Mouse (Mus musculus) hindbrain, embryonic 14.5 days (tissue): ENCODE measurements at regions not wholly inside any gene's neighbourhood (a gene's known extent, or its start where the extent isn't known, plus 50 kb on each side); places are given as distances from the start of the nearest gene placed in this dataset.
A peak's percentile ranks its signal among the peaks of the same experiment; 100 is the strongest.

Experiments
- ATAC-seq: fragments of 200-750 bp; cut with Nextera tagmentation; 2 replicates; pipeline ENCODE4 v1.8.0; 2017; ENCODE audit warnings: moderate number of reproducible peaks, mild to moderate bottlenecking, moderate TSS enrichment, moderate library complexity; ENCODE audit not compliant: low FRiP score
- DNase-seq: peaks from one replicate; pipeline ENCODE4 v3.0.0-alpha.2; 2015; ENCODE audit warnings: low spot score
- H3K27ac ChIP-seq: fragments of 300-500 bp; sonication (generic); 2 replicates; pipeline ENCODE4 v1.5.1; 2014; ENCODE audit warnings: mild to moderate bottlenecking, moderate library complexity
- H3K27me3 ChIP-seq: fragments of 300-500 bp; sonication (generic); 2 replicates; pipeline ENCODE4 v1.6.1; 2014; ENCODE audit warnings: mild to moderate bottlenecking, low read length, mixed read lengths; ENCODE audit not compliant: control insufficient read depth, insufficient read depth
- H3K36me3 ChIP-seq: fragments of 300-500 bp; sonication (generic); replicated peaks from 2 replicates; pipeline ENCODE4 v1.6.1; 2014; ENCODE audit not compliant: control insufficient read depth, insufficient read depth
- H3K4me1 ChIP-seq: fragments of 300-500 bp; sonication (generic); replicated peaks from 2 replicates; pipeline ENCODE4 v1.6.1; 2014; ENCODE audit warnings: antibody characterized with exemption, low read length, mixed read lengths; ENCODE audit not compliant: control insufficient read depth, insufficient read depth
- H3K4me2 ChIP-seq: fragments of 300-500 bp; sonication (generic); replicated peaks from 2 replicates; pipeline ENCODE4 v1.6.1; 2014; ENCODE audit warnings: mild to moderate bottlenecking, moderate library complexity
- H3K4me3 ChIP-seq: fragments of 300-500 bp; sonication (generic); replicated peaks from 2 replicates; pipeline ENCODE4 v1.5.1; 2014; ENCODE audit warnings: mild to moderate bottlenecking, low read length
- H3K9ac ChIP-seq: fragments of 300-500 bp; sonication (generic); 2 replicates; pipeline ENCODE4 v1.6.1; 2014
- H3K9me3 ChIP-seq: fragments of 300-500 bp; sonication (generic); 2 replicates; pipeline ENCODE4 v1.6.1; 2016; ENCODE audit warnings: low read length; ENCODE audit not compliant: control insufficient read depth
- WGBS: fragments of 180-500 bp; shearing (Covaris S2); extraction: QIAGEN DNeasy Blood & Tissue Kit; methylation state at CpG from one replicate; pipeline ENCODE4 v1.1.7; 2014; 5-methylcytosine and 5-hydroxymethylcytosine counted together

- Histone ChIP-seq H3K4me3 (no peak overlapping the region), H3K27ac (no peak overlapping the region), H3K9ac (no peak overlapping the region), H3K4me2 (no peak overlapping the region), H3K27me3 (no peaks in the 10 kb centered on the region), H3K4me1 (0 out of 2 replicates have a peak, but pooled peaks cover 11% of the 10 kb centered on the region), H3K9me3 (no peaks in the 10 kb centered on the region), H3K36me3 (no peaks in the 10 kb centered on the region)
- DNase-seq (no peak), ATAC-seq (no peak)
Measured at GRCm38 (mm10) chr8:10802003-10802402, 206.3 kb downstream of the Irs2 start.

DNA sequence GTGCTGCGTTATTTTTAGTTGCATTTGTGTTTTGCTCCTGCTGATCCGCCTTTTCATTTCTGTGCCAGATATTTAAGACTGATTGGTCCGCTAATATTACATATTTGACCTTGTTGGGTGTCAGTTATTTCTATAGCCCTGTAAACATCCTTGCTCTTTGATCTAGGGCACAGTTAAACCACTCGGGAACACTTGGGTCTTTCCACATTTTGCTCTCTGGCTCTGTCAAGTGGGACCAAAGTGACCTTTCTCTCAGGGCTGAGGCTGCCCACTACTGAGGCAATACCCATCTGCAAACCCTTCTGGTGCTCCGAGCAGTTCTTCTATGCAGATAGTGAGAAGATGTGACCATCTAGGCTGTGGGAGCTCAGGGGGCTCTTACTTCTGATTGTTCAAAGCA, 206.7 kb downstream of the Irs2 start:
- Histone ChIP-seq H3K36me3 (no peaks in the 10 kb centered on the region), H3K4me1 (0 out of 2 replicates have a peak, but pooled peaks cover 11% of the 10 kb centered on the region), H3K27ac (no peak overlapping the region), H3K27me3 (no peaks in the 10 kb centered on the region), H3K4me3 (no peak overlapping the region), H3K4me2 (no peak overlapping the region), H3K9me3 (no peaks in the 10 kb centered on the region), H3K9ac (no peak overlapping the region)
- WGBS = 86% methylated on average over 5 of the region's 5 CpGs
- no peak for DNase-seq
- ATAC-seq = no peak

DNA sequence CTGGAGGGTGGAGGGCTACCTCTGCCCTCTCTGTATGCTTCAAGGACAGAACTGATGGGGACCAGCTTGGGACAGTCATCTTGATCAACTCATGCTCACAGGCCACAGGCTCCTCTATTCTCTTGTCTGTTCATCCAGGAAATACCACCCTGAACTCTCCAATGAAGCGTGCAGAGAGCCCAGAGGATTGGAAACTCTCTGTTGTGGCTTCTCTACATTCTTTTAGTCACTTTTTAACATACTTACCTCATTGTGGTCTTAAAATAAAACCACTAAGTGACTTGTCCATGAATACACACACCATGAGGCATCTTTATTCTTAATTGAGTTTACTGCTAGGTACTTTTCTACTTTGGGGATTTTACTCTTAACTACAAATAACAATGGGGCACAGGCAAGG, 209.8 kb downstream of the Irs2 start:
- DNase-seq = no peak
- WGBS = 79% methylated on average over 1 of the region's 1 CpGs
- ATAC-seq = no peak

DNA sequence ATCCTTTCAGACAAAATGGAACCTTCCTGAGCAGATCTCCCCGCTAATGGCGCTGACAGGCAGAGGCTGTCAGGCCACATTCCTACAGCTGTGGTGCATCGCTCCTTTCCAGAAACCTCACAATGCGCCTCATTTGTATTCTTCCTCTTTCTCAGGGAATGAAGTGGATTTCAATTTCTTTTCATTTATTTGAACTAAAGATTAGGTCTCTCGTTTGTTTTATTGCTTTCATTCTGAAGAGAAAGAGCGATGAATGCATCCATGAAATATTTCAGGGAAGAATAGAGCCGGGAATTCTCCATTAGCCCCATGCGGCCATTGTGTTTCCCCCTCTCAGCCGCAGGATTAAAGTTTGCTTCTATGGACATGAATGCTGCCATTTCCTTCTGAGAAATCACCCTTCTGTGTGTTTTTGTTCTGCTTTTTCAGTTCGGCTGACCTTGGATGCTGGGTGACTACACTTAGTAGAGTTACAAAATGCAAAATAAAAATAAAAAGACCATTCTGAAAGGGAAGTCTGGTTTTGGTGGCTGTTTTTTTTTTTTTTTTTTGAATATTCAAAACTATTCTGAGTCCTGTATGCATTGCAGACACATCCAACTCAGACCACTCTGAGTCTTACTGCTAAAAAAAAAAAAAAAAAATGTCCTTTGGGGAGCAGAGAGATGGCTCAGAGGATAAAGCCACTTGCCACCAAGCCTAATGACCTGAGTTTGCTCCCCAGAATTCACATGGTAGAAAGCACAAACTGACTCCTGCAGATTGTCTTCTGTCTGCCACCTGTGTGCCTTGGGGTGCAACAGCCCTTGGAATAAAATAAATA, 213.7 kb downstream of the Irs2 start:
- WGBS = 8% methylated on average over 10 of the region's 10 CpGs
- Histone ChIP-seq H3K4me2 (0 out of 2 replicates have a peak overlapping the region, but pooled peaks have one; percentile 12), H3K36me3 (no peaks in the 10 kb centered on the region), H3K4me1 (peaks cover 12% of the 10 kb centered on the region; the same call in 1 of the 2 replicates), H3K27me3 (no peaks in the 10 kb centered on the region), H3K4me3 (no peak overlapping the region), H3K9ac (peak overlapping the region; percentile 31; the same call in 1 of the 2 replicates), H3K9me3 (no peaks in the 10 kb centered on the region), H3K27ac (peak overlapping the region; percentile 71)
- DNase-seq (no peak), ATAC-seq (no peak; the same call in 1 of the 2 replicates)

More for the DNA sequence above, 209.8 kb downstream of the Irs2 start:
- Histone ChIP-seq H3K4me1 (peaks cover 12% of the 10 kb centered on the region; the same call in 1 of the 2 replicates), H3K9me3 (no peaks in the 10 kb centered on the region), H3K9ac (no peak overlapping the region), H3K27ac (no peak overlapping the region), H3K4me2 (no peak overlapping the region), H3K27me3 (no peaks in the 10 kb centered on the region), H3K4me3 (no peak overlapping the region), H3K36me3 (no peaks in the 10 kb centered on the region)

DNA sequence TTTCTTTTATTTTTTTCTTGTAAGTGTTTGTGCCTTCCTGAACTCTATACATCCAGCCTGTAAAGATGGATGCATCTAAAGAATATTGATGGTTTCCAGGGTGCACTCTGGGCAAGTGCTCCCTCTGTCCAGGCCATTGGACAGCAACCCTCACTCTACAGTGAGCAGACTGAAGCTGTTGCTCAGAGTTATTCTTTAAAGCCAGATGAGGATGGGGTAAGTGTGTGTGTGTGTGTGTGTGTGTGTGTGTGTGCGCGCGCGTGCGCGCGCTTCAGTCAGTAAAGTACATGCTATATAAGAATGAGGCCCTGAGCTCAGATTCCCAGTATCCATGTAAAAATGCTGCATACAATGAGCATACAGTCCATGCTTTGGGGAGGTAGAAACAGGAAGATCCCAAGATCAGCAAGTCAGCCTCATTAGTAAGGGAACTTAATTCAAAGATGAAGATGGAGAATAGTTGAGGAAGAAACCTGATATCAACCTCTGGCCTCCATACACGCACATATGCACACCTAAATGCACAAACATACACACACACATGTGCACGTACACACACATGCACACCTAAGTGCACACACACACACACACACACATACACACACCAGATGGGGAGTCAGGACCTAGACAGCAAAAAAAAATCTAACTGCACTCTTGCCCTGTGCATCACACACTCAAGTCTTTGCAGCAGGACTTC, 214.4 kb downstream of the Irs2 start:
- 0 out of 2 replicates have a peak overlapping the region, but pooled peaks have one; percentile 12 for H3K4me2 ChIP-seq
- peak overlapping the region; percentile 31; the same call in 1 of the 2 replicates for H3K9ac ChIP-seq
- peak overlapping the region; percentile 71 for H3K27ac ChIP-seq
- ATAC-seq = no peak; the same call in 1 of the 2 replicates
- H3K4me1 ChIP-seq = peaks cover 12% of the 10 kb centered on the region; the same call in 1 of the 2 replicates
- H3K4me3 ChIP-seq = no peak overlapping the region
- no peaks in the 10 kb centered on the region for H3K9me3 ChIP-seq
- 91% methylated on average over 9 of the region's 9 CpGs for WGBS
- H3K36me3 ChIP-seq = no peaks in the 10 kb centered on the region
- DNase-seq = no peak
- H3K27me3 ChIP-seq = no peaks in the 10 kb centered on the region

- Histone ChIP-seq H3K27ac (no peak overlapping the region), H3K9me3 (no peaks in the 10 kb centered on the region), H3K36me3 (no peaks in the 10 kb centered on the region), H3K9ac (no peak overlapping the region), H3K27me3 (no peaks in the 10 kb centered on the region), H3K4me1 (no peaks in the 10 kb centered on the region), H3K4me2 (no peak overlapping the region), H3K4me3 (no peak overlapping the region)
- DNase-seq (no peak), ATAC-seq (no peak)
- 63% methylated on average over 8 of the region's 8 CpGs for WGBS
Measured at GRCm38 (mm10) chr8:10788496-10789200, 219.6 kb downstream of the Irs2 start.

GRCm38 (mm10) chr8:10785801-10786200, 222.5 kb downstream of the Irs2 start:
- DNase-seq = no peak
- H3K9me3 ChIP-seq = no peaks in the 10 kb centered on the region
- no peak for ATAC-seq
- H3K4me3 ChIP-seq = no peak overlapping the region
- H3K27me3 ChIP-seq = no peaks in the 10 kb centered on the region
- no peak overlapping the region for H3K9ac ChIP-seq
- WGBS = 72% methylated on average over 4 of the region's 4 CpGs
- no peaks in the 10 kb centered on the region for H3K36me3 ChIP-seq
- H3K27ac ChIP-seq = no peak overlapping the region
- no peaks in the 10 kb centered on the region for H3K4me1 ChIP-seq
- no peak overlapping the region for H3K4me2 ChIP-seq

DNA sequence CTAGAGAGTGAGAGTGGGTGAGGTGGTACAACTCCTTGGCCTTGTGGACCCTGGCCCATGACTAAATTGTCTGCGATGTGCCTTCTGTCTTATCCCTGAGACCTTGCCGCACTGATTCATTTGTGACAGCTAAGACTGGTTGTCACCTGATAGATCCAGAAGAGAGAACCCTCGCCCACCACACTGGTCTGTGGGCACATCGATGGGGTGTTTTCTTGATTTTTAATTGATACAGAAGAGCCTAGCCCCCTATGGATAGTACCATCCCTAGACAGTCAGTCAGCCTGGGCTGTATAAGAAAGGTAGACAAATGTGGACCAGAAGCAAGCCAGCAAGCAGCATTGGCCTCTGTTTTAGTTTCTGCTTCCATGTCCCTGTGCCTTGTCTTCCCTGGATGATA, 222.9 kb downstream of the Irs2 start:
- Histone ChIP-seq H3K4me3 (no peak overlapping the region), H3K9me3 (no peaks in the 10 kb centered on the region), H3K27me3 (no peaks in the 10 kb centered on the region), H3K9ac (no peak overlapping the region), H3K36me3 (no peaks in the 10 kb centered on the region), H3K4me2 (no peak overlapping the region), H3K27ac (no peak overlapping the region), H3K4me1 (no peaks in the 10 kb centered on the region)
- no peak for DNase-seq
- WGBS = 99% methylated on average over 4 of the region's 4 CpGs
- no peak for ATAC-seq

- Histone ChIP-seq H3K36me3 (no peaks in the 10 kb centered on the region), H3K27me3 (no peaks in the 10 kb centered on the region), H3K4me2 (no peak overlapping the region), H3K27ac (no peak overlapping the region), H3K4me3 (no peak overlapping the region), H3K4me1 (no peaks in the 10 kb centered on the region), H3K9ac (no peak overlapping the region), H3K9me3 (no peaks in the 10 kb centered on the region)
- no peak for DNase-seq
- 24% methylated on average over 1 of the region's 1 CpGs for WGBS
- no peak for ATAC-seq
Measured at GRCm38 (mm10) chr8:10784481-10784880, 223.8 kb downstream of the Irs2 start.
